Comparison of ENCODE assay signal across 29 mouse cellular contexts in genomic region chr13:98079640-98080039, GRCm38 (mm10).
DNase-seq lines count a peak whose midpoint lies in the region; ATAC-seq and TF ChIP-seq lines count a peak whose summit lies in the region.
"Had no signal": no experiment of that assay in that cellular context is flagged by ENCODE, and none has a peak within 500 bp of the region (broad histone marks: within the 10 kb centered on the region; RNA-seq: fewer than 3 reads in every experiment).

No protein-coding gene starts in this region.

- DNase-seq in kidney, postnatal 14 days, result no peak
- DNase-seq in left cerebral cortex, adult 2 months (ENCODE audit: extremely low spot score in 1 of 2, low spot score in 2 of 2), result no peak
- DNase-seq: adrenal gland, postnatal 36 days; B cell, adult 2 months; cerebellum, adult 11 months; cerebellum, adult 9-11 months; forebrain, postnatal 0 days; layer of hippocampus, adult 9-11 months; left cerebral cortex, postnatal 4 days; liver, embryonic 13.5 days; lung, embryonic 14.5 days; lung, postnatal 36 days; midbrain, embryonic 14.5 days; right cerebral cortex, postnatal 25 days; spleen, adult 18-20 months; thymus, postnatal 14 days had no signal

- H3K9ac ChIP-seq in heart, embryonic 13.5 days, result no peak overlapping the region
- no peak overlapping the region for H3K9ac ChIP-seq in heart, embryonic 11.5 days (ENCODE audit: low read depth, low read length)
- no peak overlapping the region for H3K9ac ChIP-seq in kidney, embryonic 16.5 days (replicated peaks; ENCODE audit: low read length)
- H3K9ac ChIP-seq in limb, embryonic 13.5 days, result no peak overlapping the region
- H3K9ac ChIP-seq: forebrain, postnatal 0 days; intestine, embryonic 15.5 days; liver, embryonic 13.5 days; lung, embryonic 14.5 days had no signal

- no peak for TF ChIP-seq CTCF in left cerebral cortex, adult 2 months (IDR thresholded peaks at IDR 0.05)

- H3K4me3 ChIP-seq in heart, embryonic 13.5 days, result no peak overlapping the region
- no peak overlapping the region for H3K4me3 ChIP-seq in heart, embryonic 11.5 days (ENCODE audit: low read depth, low read length)
- H3K4me3 ChIP-seq in kidney, embryonic 16.5 days (ENCODE audit: low read length), result no peak overlapping the region
- no peak overlapping the region for H3K4me3 ChIP-seq in brown adipose tissue, adult 24 weeks (ENCODE audit: insufficient read depth, low read depth, low read length)
- H3K4me3 ChIP-seq in limb, embryonic 13.5 days, result no peak overlapping the region
- no peak overlapping the region for H3K4me3 ChIP-seq in left cerebral cortex, adult 2 months
- H3K4me3 ChIP-seq: heart, embryonic 10.5 days; hindbrain, embryonic 10.5 days; intestine, embryonic 15.5 days; liver, embryonic 13.5 days; megakaryocyte, embryonic 14.5 days had no signal

- H3K27ac ChIP-seq in heart, embryonic 13.5 days (replicated peaks), result 0 out of 2 replicates have a peak overlapping the region, but pooled peaks have one; percentile 17
- H3K27ac ChIP-seq in heart, embryonic 11.5 days (ENCODE audit: low read depth, low read length), result no peak overlapping the region
- peak overlapping the region; percentile 56; the same call in 1 of the 2 replicates for H3K27ac ChIP-seq in kidney, embryonic 16.5 days (ENCODE audit: low read length)
- H3K27ac ChIP-seq in brown adipose tissue, adult 24 weeks (replicated peaks; ENCODE audit: low read depth, low read length), result 0 out of 2 replicates have a peak overlapping the region, but pooled peaks have one; percentile 47
- H3K27ac ChIP-seq in limb, embryonic 13.5 days, result 0 out of 2 replicates have a peak overlapping the region, but pooled peaks have one; percentile 10
- H3K27ac ChIP-seq in left cerebral cortex, adult 2 months, result no peak overlapping the region
- H3K27ac ChIP-seq: heart, embryonic 10.5 days; hindbrain, embryonic 10.5 days; intestine, embryonic 15.5 days; liver, embryonic 13.5 days had no signal

- no peak for ATAC-seq in heart, embryonic 13.5 days (ENCODE audit: extremely low read depth, insufficient number of reproducible peaks, low FRiP score, low TSS enrichment)
- ATAC-seq in heart, embryonic 11.5 days (replicated peaks; ENCODE audit: insufficient number of reproducible peaks, low FRiP score, low TSS enrichment), result no peak
- ATAC-seq in kidney, embryonic 16.5 days (ENCODE audit: low FRiP score, low TSS enrichment), result no peak
- ATAC-seq in limb, embryonic 13.5 days (ENCODE audit: low FRiP score, low read depth), result peak; percentile 64; the same call in 1 of the 2 replicates
- ATAC-seq: forebrain, postnatal 0 days; hindbrain, embryonic 16.5 days; intestine, embryonic 15.5 days; Patski had no signal

- 0 out of 2 replicates have a peak, but pooled peaks cover 4% of the 10 kb centered on the region for H3K9me3 ChIP-seq in heart, embryonic 13.5 days
- no peaks in the 10 kb centered on the region for H3K9me3 ChIP-seq in heart, embryonic 11.5 days (replicated peaks; ENCODE audit: control insufficient read depth, low read length)
- H3K9me3 ChIP-seq in kidney, embryonic 16.5 days (ENCODE audit: low read length), result peaks cover 7% of the 10 kb centered on the region
- no peaks in the 10 kb centered on the region for H3K9me3 ChIP-seq in limb, embryonic 13.5 days
- H3K9me3 ChIP-seq: G1E; heart, embryonic 10.5 days; intestine, embryonic 15.5 days; liver, embryonic 13.5 days; megakaryocyte, embryonic 14.5 days had no signal

- 0 out of 2 replicates have a peak, but pooled peaks cover 7% of the 10 kb centered on the region for H3K4me1 ChIP-seq in heart, embryonic 13.5 days
- H3K4me1 ChIP-seq in heart, embryonic 11.5 days (ENCODE audit: control insufficient read depth, insufficient read depth, low read length), result 0 out of 2 replicates have a peak, but pooled peaks cover 3% of the 10 kb centered on the region
- H3K4me1 ChIP-seq in kidney, embryonic 16.5 days (ENCODE audit: insufficient read depth, low read length), result peaks cover 9% of the 10 kb centered on the region
- H3K4me1 ChIP-seq in brown adipose tissue, adult 24 weeks (ENCODE audit: control insufficient read depth, insufficient read depth, insufficient read length, low read length), result peaks cover 34% of the 10 kb centered on the region
- H3K4me1 ChIP-seq in limb, embryonic 13.5 days, result peaks cover 10% of the 10 kb centered on the region
- H3K4me1 ChIP-seq: heart, embryonic 10.5 days; intestine, embryonic 15.5 days; liver, embryonic 13.5 days; megakaryocyte, embryonic 14.5 days had no signal

- intact Hi-C loops in left cerebral cortex, adult 2 months (cut with DNase I), result loop anchor here (2.0 kb wide), 1 partner anchor 15 kb away; no protein-coding TSS in a partner anchor

- no peak overlapping the region for H3K4me2 ChIP-seq in heart, embryonic 13.5 days
- no peak overlapping the region for H3K4me2 ChIP-seq in heart, embryonic 11.5 days
- no peak overlapping the region for H3K4me2 ChIP-seq in kidney, embryonic 16.5 days (replicated peaks; ENCODE audit: low read depth, low read length)
- H3K4me2 ChIP-seq in limb, embryonic 13.5 days (replicated peaks), result no peak overlapping the region
- H3K4me2 ChIP-seq: intestine, embryonic 15.5 days; liver, embryonic 13.5 days; lung, embryonic 14.5 days had no signal

- no peaks in the 10 kb centered on the region for H3K36me3 ChIP-seq in heart, embryonic 13.5 days
- no peaks in the 10 kb centered on the region for H3K36me3 ChIP-seq in heart, embryonic 11.5 days (ENCODE audit: control insufficient read depth, insufficient read depth, low read length)
- no peaks in the 10 kb centered on the region for H3K36me3 ChIP-seq in kidney, embryonic 16.5 days (ENCODE audit: insufficient read depth, low read length)
- H3K36me3 ChIP-seq in limb, embryonic 13.5 days, result no peaks in the 10 kb centered on the region
- H3K36me3 ChIP-seq: G1E; heart, embryonic 10.5 days; hindbrain, embryonic 10.5 days; intestine, embryonic 15.5 days; liver, embryonic 13.5 days had no signal

- H3K27me3 ChIP-seq in heart, embryonic 13.5 days (replicated peaks), result no peaks in the 10 kb centered on the region
- H3K27me3 ChIP-seq in heart, embryonic 11.5 days (ENCODE audit: control insufficient read depth, insufficient read depth, low read length), result no peaks in the 10 kb centered on the region
- no peaks in the 10 kb centered on the region for H3K27me3 ChIP-seq in kidney, embryonic 16.5 days (ENCODE audit: insufficient read depth, low read length)
- no peaks in the 10 kb centered on the region for H3K27me3 ChIP-seq in limb, embryonic 13.5 days
- H3K27me3 ChIP-seq: CH12.LX; intestine, embryonic 15.5 days; liver, embryonic 13.5 days; megakaryocyte, embryonic 14.5 days; Patski had no signal

- WGBS in heart, embryonic 13.5 days, result 80% methylated on average over 4 of the region's 4 CpGs
- 83% methylated on average over 4 of the region's 4 CpGs for WGBS in heart, embryonic 11.5 days (ENCODE audit: insufficient replicate concordance)
- WGBS in kidney, embryonic 16.5 days, result 68% methylated on average over 4 of the region's 4 CpGs
- 41% methylated on average over 4 of the region's 4 CpGs for WGBS in limb, embryonic 13.5 days

Comparison
In these comparisons a context has a peak if more than half of its experiments do, and no peak if none do; other contexts are left out.
1. H3K27ac ChIP-seq: peak in heart, embryonic 13.5 days (single experiment), kidney, embryonic 16.5 days (single experiment), brown adipose tissue, adult 24 weeks (single experiment) and limb, embryonic 13.5 days (single experiment); none in heart, embryonic 11.5 days (single experiment) and left cerebral cortex, adult 2 months (single experiment).